Mouse (Mus musculus) neural tube, embryonic 12.5 days (tissue): ENCODE results near the gene Src. TPM values are rescaled to one million over a fixed set of nuclear protein-coding genes. Genes with fewer than 3 reads are reported as not detected.
"Not testable (repeated sequence)": the region's sequence is repeated elsewhere in the genome, so short reads cannot be mapped to it uniquely, and the experiment has no call there.

Experiments
- ATAC-seq: fragments of 200-750 bp; cut with Nextera tagmentation; 2 replicates; pipeline ENCODE4 v1.8.0; 2017; ENCODE audit warnings: low read depth, mild to moderate bottlenecking, moderate TSS enrichment, moderate library complexity; ENCODE audit not compliant: low FRiP score
- H3K27ac ChIP-seq: fragments of 300-500 bp; sonication (generic); 2 replicates; pipeline ENCODE4 v1.5.1; 2016
- H3K27me3 ChIP-seq: fragments of 300-500 bp; sonication (generic); replicated peaks from 2 replicates; pipeline ENCODE4 v1.6.1; 2016; ENCODE audit warnings: mild to moderate bottlenecking
- H3K36me3 ChIP-seq: fragments of 300-500 bp; sonication (generic); 2 replicates; pipeline ENCODE4 v1.6.1; 2016; ENCODE audit warnings: mild to moderate bottlenecking
- H3K4me1 ChIP-seq: fragments of 300-500 bp; sonication (generic); 2 replicates; pipeline ENCODE4 v1.6.1; 2016
- H3K4me2 ChIP-seq: fragments of 300-500 bp; sonication (generic); replicated peaks from 2 replicates; pipeline ENCODE4 v1.6.1; 2016; ENCODE audit warnings: mild to moderate bottlenecking
- H3K4me3 ChIP-seq: fragments of 300-500 bp; sonication (generic); 2 replicates; pipeline ENCODE4 v1.5.1; 2016
- H3K9ac ChIP-seq: fragments of 300-500 bp; sonication (generic); 2 replicates; pipeline ENCODE4 v1.6.1; 2016; ENCODE audit warnings: mild to moderate bottlenecking
- H3K9me3 ChIP-seq: fragments of 300-500 bp; sonication (generic); 2 replicates; pipeline ENCODE4 v1.6.1; 2016; ENCODE audit warnings: mild to moderate bottlenecking
- WGBS: fragments of 180-500 bp; shearing (Covaris S2); methylation state at CpG from one replicate; pipeline ENCODE4 v1.1.7; 2016; 5-methylcytosine and 5-hydroxymethylcytosine counted together
- polyA plus RNA-seq: library from polyadenylated mRNA; unstranded; fragments of >200 nt; fragmentation: Nextera tagmentation; extraction: Ambion mirVana; gene quantifications from 2 replicates; pipeline ENCODE4 v1.2.1, GENCODE M21; 2016

The Src gene
- polyA plus RNA-seq, 1 experiment from 2014 or later, result 34.2 TPM

DNA sequence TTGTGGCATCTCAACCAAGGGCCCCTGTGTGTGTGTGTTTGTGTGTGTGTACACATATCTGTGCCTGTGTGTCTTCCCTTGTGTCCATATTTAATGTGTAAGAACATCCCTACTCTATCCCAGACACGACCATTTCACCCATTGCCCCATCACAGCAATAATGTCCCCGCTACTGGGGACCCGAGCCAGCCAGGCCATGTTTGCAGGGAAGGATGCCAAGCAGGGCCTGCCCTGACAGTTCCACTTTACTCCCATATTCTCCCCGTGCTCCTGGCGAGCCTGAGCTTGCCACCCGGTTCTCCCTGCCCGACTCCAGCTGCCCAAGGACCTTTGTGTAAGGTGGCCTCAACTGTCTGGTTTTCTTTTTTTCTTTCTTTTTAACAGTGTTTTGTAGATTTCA lies 53.0 kb downstream of the Src start:
- WGBS, result 83% methylated on average over 7 of the region's 7 CpGs
- peaks cover 49% of the 10 kb centered on the region for H3K36me3 ChIP-seq
- no peak overlapping the region for H3K4me3 ChIP-seq
- H3K27me3 ChIP-seq, result no peaks in the 10 kb centered on the region
- no peak overlapping the region for H3K4me2 ChIP-seq
- peak overlapping the region; percentile 2; the same call in 1 of the 2 replicates for H3K27ac ChIP-seq
- 0 out of 2 replicates have a peak overlapping the region, but pooled peaks have one; percentile 6 for H3K9ac ChIP-seq
- no peak for ATAC-seq
- H3K9me3 ChIP-seq, result no peaks in the 10 kb centered on the region
- H3K4me1 ChIP-seq, result peaks cover 55% of the 10 kb centered on the region

DNA sequence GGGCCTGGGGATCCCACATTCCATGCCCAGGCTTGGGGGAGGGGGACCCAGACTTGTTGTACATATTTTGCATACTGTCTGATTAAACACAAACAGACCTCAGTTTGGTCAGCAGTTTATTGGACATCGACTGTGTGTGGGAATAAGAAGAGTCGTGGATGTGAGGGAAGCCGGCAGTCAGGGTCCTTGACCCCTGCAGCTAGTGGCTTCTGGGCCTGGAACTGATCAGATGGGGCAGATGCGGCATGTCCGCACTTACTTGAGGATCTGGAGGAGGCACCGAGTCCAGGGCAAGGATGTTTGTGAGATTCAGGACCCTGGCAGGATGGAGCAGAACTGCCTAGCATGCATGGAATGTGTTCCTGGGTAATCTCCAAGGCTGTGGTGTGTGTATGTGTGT lies 53.5 kb downstream of the Src start:
- Histone ChIP-seq H3K4me3 (no peak overlapping the region), H3K36me3 (peaks cover 45% of the 10 kb centered on the region), H3K4me2 (no peak overlapping the region), H3K4me1 (peaks cover 59% of the 10 kb centered on the region), H3K27ac (0 out of 2 replicates have a peak overlapping the region, but pooled peaks have one; percentile 2), H3K27me3 (no peaks in the 10 kb centered on the region), H3K9ac (no peak overlapping the region), H3K9me3 (no peaks in the 10 kb centered on the region)
- no peak for ATAC-seq
- WGBS, result 62% methylated on average over 6 of the region's 6 CpGs

DNA sequence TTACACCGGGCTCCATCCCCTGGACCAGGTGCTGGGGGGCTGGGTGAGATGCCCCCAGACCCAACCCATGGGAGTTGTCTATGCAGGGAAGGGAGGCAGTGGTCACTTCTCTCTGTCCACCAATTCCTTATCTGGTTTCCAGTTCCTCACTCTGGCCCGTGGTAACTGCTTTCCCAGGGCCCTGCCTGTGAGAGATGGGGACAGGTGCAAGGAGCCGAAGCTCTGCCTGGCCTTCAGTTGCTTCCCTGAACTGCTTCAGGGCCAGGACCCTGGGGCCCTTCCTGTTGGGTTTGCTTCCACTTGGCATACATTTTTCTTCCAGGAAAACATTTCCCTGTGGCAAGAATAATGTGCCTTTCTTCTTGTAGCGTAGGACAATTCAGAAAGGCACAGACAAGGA lies 54.2 kb downstream of the Src start:
- WGBS, result 62% methylated on average over 4 of the region's 4 CpGs
- Histone ChIP-seq H3K9ac (no peak overlapping the region), H3K4me2 (no peak overlapping the region), H3K9me3 (no peaks in the 10 kb centered on the region), H3K27ac (peak overlapping the region; percentile 2; the same call in 1 of the 2 replicates), H3K27me3 (no peaks in the 10 kb centered on the region), H3K4me1 (peaks cover 57% of the 10 kb centered on the region), H3K4me3 (no peak overlapping the region), H3K36me3 (peaks cover 37% of the 10 kb centered on the region)
- no peak for ATAC-seq

DNA sequence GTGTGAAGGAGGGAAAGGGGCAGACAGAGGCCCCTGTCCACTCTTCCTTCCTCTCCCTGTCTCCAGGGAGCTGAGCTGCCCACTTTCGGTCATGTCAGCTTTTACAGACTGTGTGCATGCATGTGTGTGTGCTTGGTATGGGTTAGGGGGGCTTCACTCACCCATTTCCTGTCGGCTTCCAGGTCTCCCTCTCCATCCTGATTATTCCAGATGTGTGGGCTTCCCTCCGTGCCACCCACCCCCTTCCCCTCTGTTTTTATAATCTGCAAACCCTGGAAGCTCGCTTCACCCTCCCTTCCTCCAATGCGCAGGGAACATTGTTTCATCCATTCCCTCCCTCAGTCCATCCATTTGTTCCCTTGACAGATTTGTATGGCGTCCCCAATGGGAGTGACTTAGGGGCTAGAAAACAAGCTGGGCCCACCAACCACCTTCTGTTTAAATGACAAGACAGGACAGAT lies 56.1 kb downstream of the Src start:
- H3K4me1 ChIP-seq, result peaks cover 68% of the 10 kb centered on the region
- no peaks in the 10 kb centered on the region for H3K27me3 ChIP-seq
- H3K36me3 ChIP-seq, result peaks cover 19% of the 10 kb centered on the region
- H3K9me3 ChIP-seq, result no peaks in the 10 kb centered on the region
- WGBS, result 3% methylated on average over 6 of the region's 6 CpGs
- H3K4me2 ChIP-seq, result peak overlapping the region; percentile 33
- no peak for ATAC-seq
- H3K27ac ChIP-seq, result peak overlapping the region; percentile 96
- peak overlapping the region; percentile 52 for H3K9ac ChIP-seq
- H3K4me3 ChIP-seq, result no peak overlapping the region

DNA sequence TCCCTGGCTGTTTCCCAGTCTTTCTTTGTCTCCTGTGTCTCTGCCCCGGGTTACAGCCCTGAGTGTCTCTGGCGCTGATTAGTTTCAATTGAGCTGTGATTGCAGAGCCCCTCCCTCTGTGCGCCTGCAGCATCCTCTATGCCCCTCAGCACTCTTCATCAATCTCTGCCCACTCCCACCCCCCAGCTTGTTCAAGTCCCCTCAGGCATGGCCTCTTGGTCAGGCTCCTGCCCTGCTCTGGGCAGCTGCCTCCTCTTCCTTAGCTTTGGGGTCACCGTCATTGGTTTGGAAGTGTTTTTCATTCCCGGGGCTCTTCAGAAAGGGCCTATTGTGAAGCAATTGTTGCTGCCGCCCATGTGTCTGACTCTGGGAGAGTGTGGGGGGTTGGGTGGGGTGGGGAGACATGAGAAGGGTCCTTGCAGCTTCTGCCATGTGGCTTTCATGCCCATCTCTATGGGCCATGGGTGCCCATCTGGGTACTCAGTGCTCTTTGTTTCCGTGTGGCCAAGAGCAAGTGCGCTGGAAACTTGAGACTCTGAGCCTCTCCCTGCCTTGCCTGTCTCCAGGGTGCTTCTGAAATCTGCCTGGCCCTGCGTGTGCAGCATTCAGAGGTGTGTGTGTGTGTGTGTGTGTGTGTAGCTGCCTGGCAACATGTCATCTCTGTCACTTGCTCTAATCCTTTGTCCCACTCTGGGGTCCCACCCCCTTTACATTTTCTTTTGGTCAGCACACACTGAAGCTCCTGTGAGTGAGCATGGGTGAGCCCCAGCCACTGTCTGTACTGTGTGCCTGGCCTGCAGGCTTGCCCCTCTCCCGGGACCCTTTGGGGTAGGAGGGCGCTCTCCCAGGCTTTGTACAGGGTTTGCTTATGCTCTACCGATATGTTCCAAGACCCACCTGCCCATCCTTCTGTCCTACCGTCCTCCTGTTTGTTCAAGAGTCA lies 57.5 kb downstream of the Src start:
- no peaks in the 10 kb centered on the region for H3K27me3 ChIP-seq
- peaks cover 5% of the 10 kb centered on the region; the same call in 1 of the 2 replicates for H3K36me3 ChIP-seq
- H3K4me1 ChIP-seq, result peaks cover 78% of the 10 kb centered on the region
- peak overlapping the region; percentile 47 for H3K9ac ChIP-seq
- H3K9me3 ChIP-seq, result no peaks in the 10 kb centered on the region
- no peak overlapping the region for H3K4me3 ChIP-seq
- ATAC-seq, result peak; percentile 77
- 11% methylated on average over 13 of the region's 13 CpGs for WGBS
- H3K27ac ChIP-seq, result peak overlapping the region; percentile 96
- peak overlapping the region; percentile 33 for H3K4me2 ChIP-seq

DNA sequence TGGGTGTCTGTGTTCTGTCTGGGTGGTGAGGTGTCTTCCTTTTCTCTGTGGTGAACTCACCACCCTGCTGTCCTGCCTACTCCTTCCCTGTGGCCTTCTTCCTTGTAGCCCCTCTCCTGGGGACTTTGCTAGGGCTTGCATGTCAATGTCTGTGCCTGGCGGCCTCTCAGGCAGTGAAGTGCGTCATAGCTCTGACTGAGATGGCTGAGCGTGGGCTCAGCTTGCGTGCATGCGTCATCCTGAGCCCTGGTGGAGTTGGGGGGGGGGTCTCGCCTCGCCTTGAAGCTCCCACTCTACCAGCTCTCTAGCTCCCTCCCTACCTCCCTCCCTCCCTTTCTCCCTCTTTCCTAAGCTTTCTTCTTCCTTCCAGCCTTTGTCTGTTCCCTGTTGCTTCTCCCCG lies 60.4 kb downstream of the Src start:
- Histone ChIP-seq H3K4me2 (no peak overlapping the region), H3K27me3 (no peaks in the 10 kb centered on the region), H3K4me1 (peaks cover 73% of the 10 kb centered on the region), H3K9me3 (no peaks in the 10 kb centered on the region), H3K36me3 (no peaks in the 10 kb centered on the region), H3K27ac (no peak overlapping the region), H3K4me3 (no peak overlapping the region), H3K9ac (0 out of 2 replicates have a peak overlapping the region, but pooled peaks have one; percentile 17)
- 67% methylated on average over 8 of the region's 8 CpGs for WGBS
- ATAC-seq, result no peak

DNA sequence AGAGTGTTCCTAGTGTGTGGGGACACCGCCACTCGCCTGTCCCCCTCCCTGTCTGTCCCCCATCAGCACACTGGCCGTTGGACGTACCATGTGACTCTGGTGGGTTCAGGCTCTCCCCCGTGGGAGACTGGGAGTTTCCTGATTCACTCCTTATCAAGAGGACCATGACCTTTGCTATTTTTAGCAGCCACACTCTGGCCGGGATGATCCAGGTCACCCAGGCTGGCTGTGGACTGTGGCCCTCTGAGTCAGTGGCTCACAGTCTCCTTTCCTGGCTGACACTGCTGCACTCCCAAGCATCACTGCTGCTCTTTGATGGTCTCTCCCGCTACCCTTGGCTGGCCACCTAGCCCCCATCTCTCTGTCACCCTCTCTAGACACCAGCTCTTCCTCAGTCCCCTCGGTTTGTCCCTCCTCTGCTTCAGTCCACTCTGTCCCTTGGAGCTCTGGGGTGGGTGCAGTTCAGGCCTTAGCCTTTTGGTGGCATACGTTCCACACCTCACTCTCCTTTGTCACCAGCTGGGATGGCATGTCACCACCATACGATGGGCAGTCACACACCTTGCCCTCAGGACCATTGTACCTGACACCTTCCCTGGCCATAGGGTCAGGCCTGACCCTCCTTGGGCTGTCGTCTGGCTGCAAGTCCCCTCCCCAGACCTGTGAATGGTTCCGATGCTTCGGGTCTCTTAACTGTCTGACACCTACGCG lies 61.8 kb downstream of the Src start:
- Histone ChIP-seq H3K27me3 (no peaks in the 10 kb centered on the region), H3K36me3 (no peaks in the 10 kb centered on the region), H3K9ac (no peak overlapping the region), H3K9me3 (no peaks in the 10 kb centered on the region), H3K4me3 (no peak overlapping the region), H3K27ac (no peak overlapping the region), H3K4me2 (no peak overlapping the region), H3K4me1 (peaks cover 59% of the 10 kb centered on the region)
- WGBS, result 57% methylated on average over 15 of the region's 15 CpGs
- no peak for ATAC-seq

DNA sequence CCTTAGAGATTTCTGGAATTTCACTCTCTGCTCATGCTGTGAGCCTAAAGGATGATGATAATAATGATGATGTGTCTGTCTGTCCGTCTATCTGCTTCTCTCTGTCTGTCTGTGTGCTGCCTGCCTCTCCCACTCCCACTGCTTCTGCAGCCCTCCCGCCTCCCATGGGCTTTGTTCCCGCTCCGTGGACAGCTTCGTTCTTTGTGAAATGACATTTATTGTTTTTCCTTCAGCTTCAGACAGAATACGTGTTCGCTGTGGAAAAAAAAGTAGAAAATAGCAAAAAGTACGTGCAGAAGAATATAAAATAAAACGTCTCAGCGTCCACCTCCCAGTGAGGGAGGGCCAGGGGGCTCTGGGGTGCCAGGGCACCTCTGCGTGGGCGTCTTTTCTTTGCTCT lies 64.5 kb downstream of the Src start:
- peaks cover 50% of the 10 kb centered on the region for H3K4me1 ChIP-seq
- no peak overlapping the region for H3K4me2 ChIP-seq
- peak overlapping the region; percentile 29 for H3K9ac ChIP-seq
- 31% methylated on average over 12 of the region's 12 CpGs for WGBS
- H3K36me3 ChIP-seq, result no peaks in the 10 kb centered on the region
- H3K9me3 ChIP-seq, result no peaks in the 10 kb centered on the region
- no peak for ATAC-seq
- H3K27ac ChIP-seq, result no peak overlapping the region
- H3K27me3 ChIP-seq, result no peaks in the 10 kb centered on the region
- H3K4me3 ChIP-seq, result no peak overlapping the region

DNA sequence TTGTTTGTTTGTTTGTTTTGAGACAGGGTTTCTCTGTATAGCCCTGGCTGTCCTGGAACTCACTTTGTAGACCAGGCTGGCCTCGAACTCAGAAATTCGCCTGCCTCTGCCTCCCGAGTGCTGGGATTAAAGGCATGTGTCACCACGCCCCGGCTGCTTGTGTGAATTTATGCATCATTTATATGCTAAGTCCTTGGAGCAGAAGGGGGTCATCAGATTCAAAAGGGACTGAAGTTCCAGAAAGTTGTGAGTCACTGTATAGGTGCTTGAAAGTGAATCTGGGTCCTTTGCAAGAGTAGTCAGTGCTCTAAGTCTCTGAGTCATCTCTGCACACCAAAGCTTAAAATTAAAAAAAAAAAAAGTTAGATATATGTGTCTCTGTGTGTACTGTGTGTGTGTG lies 68.3 kb downstream of the Src start:
- H3K9ac ChIP-seq, H3K27ac ChIP-seq, H3K4me3 ChIP-seq, H3K36me3 ChIP-seq, ATAC-seq, H3K9me3 ChIP-seq, H3K27me3 ChIP-seq, H3K4me2 ChIP-seq: not testable (repeated sequence)
- peaks cover 27% of the 10 kb centered on the region for H3K4me1 ChIP-seq
- WGBS, result 73% methylated on average over 5 of the region's 5 CpGs

DNA sequence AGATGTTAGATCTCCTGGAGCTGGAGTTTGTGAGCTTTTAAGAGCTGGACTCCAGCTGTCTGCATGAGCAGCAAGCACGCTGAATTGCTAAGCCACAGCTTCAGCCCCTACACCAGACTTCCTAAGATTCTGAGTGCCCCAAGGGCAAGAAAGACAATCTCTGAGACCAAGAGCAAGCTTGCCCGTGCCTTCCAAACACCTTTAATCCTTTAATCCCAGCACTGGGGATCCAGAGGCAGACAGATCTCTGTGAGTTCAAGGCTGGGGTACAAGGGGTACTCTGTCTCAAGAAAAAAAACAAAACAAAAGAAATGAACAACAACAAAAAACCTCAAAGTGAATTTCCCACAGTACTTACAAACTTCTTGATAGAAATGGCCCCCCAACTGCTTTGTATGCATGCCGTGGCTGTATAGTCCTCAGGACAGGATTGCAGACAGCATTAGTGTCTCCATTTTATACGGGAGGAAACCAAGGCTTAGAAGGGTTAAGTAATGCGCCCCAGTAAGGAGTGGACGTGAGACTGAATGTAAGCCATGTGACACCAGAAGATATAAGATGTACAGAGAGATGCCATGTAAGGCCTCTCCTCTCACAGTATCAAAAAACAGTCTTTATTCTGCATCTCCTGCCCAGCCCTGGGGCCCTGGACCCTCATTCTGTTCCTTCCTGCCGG lies 68.9 kb downstream of the Src start:
- 0 out of 2 replicates have a peak, but pooled peaks have one; percentile 19 for ATAC-seq
- H3K27me3 ChIP-seq, result no peaks in the 10 kb centered on the region
- 43% methylated on average over 7 of the region's 7 CpGs for WGBS
- peaks cover 24% of the 10 kb centered on the region for H3K4me1 ChIP-seq
- H3K4me3 ChIP-seq, result no peak overlapping the region
- no peaks in the 10 kb centered on the region for H3K36me3 ChIP-seq
- no peak overlapping the region for H3K9ac ChIP-seq
- 0 out of 2 replicates have a peak overlapping the region, but pooled peaks have one; percentile 2 for H3K4me2 ChIP-seq
- H3K9me3 ChIP-seq, result no peaks in the 10 kb centered on the region
- peak overlapping the region; percentile 54 for H3K27ac ChIP-seq

DNA sequence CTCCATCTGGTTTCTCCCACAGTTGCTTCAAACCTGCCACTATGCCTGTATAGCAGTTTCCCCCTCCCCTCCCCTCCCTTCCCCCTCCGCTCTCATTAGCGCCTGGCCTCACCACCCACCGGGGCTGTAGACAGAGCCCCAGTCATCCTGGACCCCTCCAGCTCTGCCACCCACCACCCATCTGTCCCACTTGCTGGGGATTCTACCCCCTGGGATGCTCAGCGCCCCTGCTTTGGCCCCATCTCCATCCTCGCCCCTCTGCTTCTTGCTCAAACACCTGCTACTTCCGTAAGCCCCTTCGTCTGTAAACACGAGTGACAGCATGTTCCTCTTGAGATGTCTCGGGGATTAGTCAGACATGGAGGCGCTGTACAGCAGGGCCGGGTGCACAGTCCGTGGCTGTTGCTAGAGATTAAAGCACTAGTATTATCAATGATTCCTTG lies 69.5 kb downstream of the Src start:
- Histone ChIP-seq H3K4me2 (0 out of 2 replicates have a peak overlapping the region, but pooled peaks have one; percentile 2), H3K4me1 (peaks cover 18% of the 10 kb centered on the region), H3K27ac (peak overlapping the region; percentile 54), H3K9ac (no peak overlapping the region), H3K4me3 (no peak overlapping the region), H3K9me3 (no peaks in the 10 kb centered on the region), H3K36me3 (no peaks in the 10 kb centered on the region), H3K27me3 (no peaks in the 10 kb centered on the region)
- peak; percentile 74 for ATAC-seq
- WGBS, result 21% methylated on average over 12 of the region's 12 CpGs
